Comparison of ENCODE assay signal across 1 mouse cellular context in genomic region chr2:30795271-30795888, GRCm38 (mm10).
TF ChIP-seq lines count a peak whose summit lies in the region.

No protein-coding gene starts in this region.

TF ChIP-seq in MEL, 35 proteins besides CTCF, POLR2A, EP300 and RAD21 (continued from another document):
- TF ChIP-seq ZMIZ1 (IDR thresholded peaks at IDR 0.05; ENCODE audit: low read depth, low read length): no peak
